Mouse (Mus musculus) splenic B cell, adult 2 months (primary cell): ENCODE data around the gene Fkbp4.

Source experiments
- DNase-seq: peaks from one replicate; pipeline ENCODE4 v3.0.0-alpha.2; 2011; ENCODE audit warnings: low read depth, low spot score
- H3K27me3 ChIP-seq: 2 replicates; pipeline ENCODE4 v1.6.1; 2012; ENCODE audit warnings: mild to moderate bottlenecking, low read length, moderate library complexity, mixed read lengths; ENCODE audit not compliant: control insufficient read depth, poor library complexity, insufficient read depth, severe bottlenecking
- H3K36me3 ChIP-seq: 2 replicates; pipeline ENCODE4 v1.6.1; 2012; ENCODE audit warnings: mild to moderate bottlenecking, low read length, moderate library complexity, mixed read lengths; ENCODE audit not compliant: control insufficient read depth, poor library complexity, insufficient read depth, severe bottlenecking

Fkbp4 gene

DNA sequence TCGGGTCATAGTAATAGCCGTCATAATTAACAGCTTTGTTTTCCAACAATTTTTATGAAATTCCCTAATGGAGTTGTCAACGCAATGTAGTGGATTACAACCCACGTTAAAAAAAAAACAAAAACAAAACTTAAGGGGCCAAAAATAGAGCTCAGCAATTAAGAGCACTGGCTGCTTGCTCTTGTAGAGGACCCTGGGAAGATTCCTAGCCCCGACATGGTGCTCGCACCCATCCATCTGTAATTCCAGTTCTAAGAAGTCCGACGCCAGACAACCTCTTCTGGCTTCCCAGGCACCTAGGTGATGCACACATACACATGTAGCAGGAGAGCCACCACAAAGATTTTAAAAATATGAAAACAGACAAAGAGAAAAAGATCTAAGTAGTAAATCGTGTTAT lies 13.4 kb downstream of the Fkbp4 start:
- Histone ChIP-seq H3K36me3 (peaks cover 3% of the 10 kb centered on the region; the same call in 1 of the 2 replicates), H3K27me3 (no peaks in the 10 kb centered on the region)
- DNase-seq: no peak

DNA sequence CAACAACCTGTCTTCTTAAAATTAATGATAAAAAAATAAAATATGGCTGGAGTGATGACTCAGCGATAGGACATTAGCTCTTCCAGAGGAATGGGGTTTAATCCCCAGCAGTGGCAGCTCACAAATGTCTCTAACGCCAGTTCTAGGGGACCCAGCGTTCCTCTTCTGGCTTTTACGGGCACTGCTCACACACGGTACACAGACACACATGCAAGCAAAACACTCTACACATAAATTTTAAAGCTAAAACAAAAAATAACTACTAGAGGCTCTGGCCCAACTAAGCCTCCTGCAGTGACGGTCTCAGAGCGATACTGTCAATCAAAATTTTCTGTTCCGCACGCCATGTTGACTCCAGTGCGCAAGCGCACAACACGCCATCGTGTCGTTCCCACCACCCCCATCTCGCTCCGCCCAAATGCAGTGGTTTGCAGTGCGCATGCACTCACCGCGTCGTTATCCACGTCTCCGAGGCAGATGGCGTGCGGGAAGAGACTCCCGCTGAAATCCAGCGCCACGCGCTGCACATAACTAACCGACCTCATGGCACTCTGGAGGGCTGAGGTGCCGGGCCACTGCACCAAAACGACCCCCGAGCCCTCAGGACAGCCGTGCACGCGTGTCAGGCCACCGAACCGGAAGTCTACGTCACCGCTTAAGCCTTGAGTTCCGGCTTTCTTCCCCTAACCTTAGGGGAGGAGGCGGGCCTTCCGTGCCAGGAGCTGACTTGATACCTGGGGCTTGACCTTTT lies 14.0 kb downstream of the Fkbp4 start, which contains the start of gene Itfg2:
TSS of gene Itfg2 (minus strand) at position 663 of the 751 bp plus-strand sequence.
- Histone ChIP-seq H3K27me3 (no peaks in the 10 kb centered on the region), H3K36me3 (no peaks in the 10 kb centered on the region)
- peak; percentile 98 for DNase-seq

GRCm38 (mm10) chr6:128423496-128424268 lies 14.8 kb downstream of the Fkbp4 start:
- DNase-seq: no peak
- Histone ChIP-seq H3K27me3 (no peaks in the 10 kb centered on the region), H3K36me3 (no peaks in the 10 kb centered on the region)

GRCm38 (mm10) chr6:128421480-128421879 lies 17.0 kb downstream of the Fkbp4 start:
- Histone ChIP-seq H3K27me3 (no peaks in the 10 kb centered on the region), H3K36me3 (no peaks in the 10 kb centered on the region)
- DNase-seq: no peak

DNA sequence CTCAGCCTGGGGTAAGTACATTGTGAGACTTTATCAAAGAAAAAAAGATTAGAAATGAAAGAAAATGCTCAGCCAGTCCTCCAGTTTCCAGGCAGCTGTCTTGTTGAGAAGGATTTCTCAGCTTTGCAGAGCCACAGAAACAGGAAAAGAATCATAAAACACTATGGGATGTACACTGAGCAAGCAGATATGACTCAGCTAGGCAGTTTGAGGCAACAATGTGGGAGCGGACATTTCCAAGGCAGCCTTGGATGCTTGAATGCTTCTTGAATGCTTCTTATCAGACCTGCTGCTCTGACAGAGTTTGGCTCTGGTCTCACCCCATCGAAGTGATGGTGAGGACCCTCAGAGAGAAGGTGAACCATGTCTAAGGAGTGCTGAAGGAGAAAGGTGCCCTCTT lies 17.4 kb downstream of the Fkbp4 start:
- Histone ChIP-seq H3K27me3 (no peaks in the 10 kb centered on the region), H3K36me3 (no peaks in the 10 kb centered on the region)
- no peak for DNase-seq

- Histone ChIP-seq H3K36me3 (no peaks in the 10 kb centered on the region), H3K27me3 (no peaks in the 10 kb centered on the region)
- no peak for DNase-seq
Measured at GRCm38 (mm10) chr6:128418076-128418475, 20.4 kb downstream of the Fkbp4 start.

- H3K27me3 ChIP-seq: no peaks in the 10 kb centered on the region
- no peaks in the 10 kb centered on the region for H3K36me3 ChIP-seq
- DNase-seq: no peak
Measured at GRCm38 (mm10) chr6:128416169-128416568, 22.3 kb downstream of the Fkbp4 start.

DNA sequence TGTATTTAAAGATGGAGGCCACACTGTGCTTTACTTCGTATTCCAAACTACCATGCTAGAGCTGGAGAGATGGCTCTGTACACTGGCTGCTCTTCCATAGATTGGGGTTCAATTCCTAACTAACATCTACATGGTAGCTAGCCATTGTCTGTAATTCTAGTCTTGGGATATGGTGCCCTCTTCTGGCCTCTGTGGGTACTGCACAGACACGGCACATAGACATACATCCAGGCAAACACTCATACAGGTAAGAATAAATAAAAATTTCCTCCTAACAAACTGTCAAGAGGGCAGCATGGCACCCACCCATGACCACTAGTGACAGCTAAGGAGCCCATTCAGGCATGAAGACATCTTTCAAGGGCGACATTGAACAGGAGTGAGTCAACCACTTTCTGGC lies 27.4 kb downstream of the Fkbp4 start:
- H3K36me3 ChIP-seq: no peaks in the 10 kb centered on the region; the same call in none of the 2 replicates
- DNase-seq: peak; percentile 87
- H3K27me3 ChIP-seq: no peaks in the 10 kb centered on the region

DNA sequence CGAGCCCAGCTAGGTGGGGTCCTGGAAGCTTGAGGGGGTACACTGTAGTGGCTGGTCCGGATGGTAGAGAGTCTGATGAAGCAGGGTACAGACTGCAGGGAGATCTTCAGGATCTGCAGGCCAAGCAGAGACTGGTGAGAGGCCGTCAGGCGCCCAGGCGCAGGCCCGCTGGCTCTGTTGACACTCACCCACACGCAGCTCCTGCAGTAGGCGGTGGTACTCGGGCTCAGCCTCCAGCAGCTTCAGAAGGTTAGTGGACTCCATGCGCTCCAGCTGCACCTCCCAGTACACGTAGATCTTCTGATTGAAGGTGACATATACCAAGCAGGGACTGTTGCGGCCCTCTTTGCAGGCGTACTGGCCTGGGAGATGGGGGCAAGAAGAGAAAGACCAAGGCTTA lies 28.2 kb downstream of the Fkbp4 start:
- no peaks in the 10 kb centered on the region; the same call in none of the 2 replicates for H3K36me3 ChIP-seq
- no peak for DNase-seq
- H3K27me3 ChIP-seq: no peaks in the 10 kb centered on the region

- no peak for DNase-seq
- H3K36me3 ChIP-seq: no peaks in the 10 kb centered on the region; the same call in none of the 2 replicates
- no peaks in the 10 kb centered on the region for H3K27me3 ChIP-seq
Measured at GRCm38 (mm10) chr6:128408544-128409125, 29.8 kb downstream of the Fkbp4 start.

DNA sequence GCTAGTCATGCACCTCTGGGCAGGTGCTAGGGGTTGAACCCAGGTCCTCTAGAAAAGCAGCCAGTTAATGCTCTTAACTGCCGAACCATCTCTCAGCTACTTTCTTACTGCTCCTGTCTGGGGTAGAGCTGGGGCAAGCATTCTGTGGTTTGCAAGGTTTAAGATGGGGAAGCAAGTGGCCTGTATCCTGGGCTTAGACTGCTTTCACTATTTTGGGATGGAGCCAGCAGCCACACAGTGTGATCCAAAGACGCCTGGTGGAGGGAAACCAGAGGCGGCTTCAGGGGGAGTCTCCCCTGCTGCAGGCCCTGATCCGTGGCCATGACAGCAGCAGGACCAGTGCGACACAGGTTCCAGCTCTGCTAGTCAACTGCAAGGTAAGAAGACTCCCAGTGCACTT lies 33.8 kb downstream of the Fkbp4 start:
- DNase-seq: no peak
- H3K27me3 ChIP-seq: no peaks in the 10 kb centered on the region
- H3K36me3 ChIP-seq: no peaks in the 10 kb centered on the region; the same call in none of the 2 replicates

- Histone ChIP-seq H3K27me3 (no peaks in the 10 kb centered on the region), H3K36me3 (no peaks in the 10 kb centered on the region)
- DNase-seq: no peak
Measured at GRCm38 (mm10) chr6:128399421-128400185, 38.9 kb downstream of the Fkbp4 start.

GRCm38 (mm10) chr6:128398996-128399395 lies 39.5 kb downstream of the Fkbp4 start, which contains the start of gene Nrip2:
Nrip2 (plus strand) TSS chr6:128399296.
- H3K27me3 ChIP-seq: no peaks in the 10 kb centered on the region
- no peak for DNase-seq
- no peaks in the 10 kb centered on the region for H3K36me3 ChIP-seq

- H3K27me3 ChIP-seq: no peaks in the 10 kb centered on the region
- no peaks in the 10 kb centered on the region for H3K36me3 ChIP-seq
- no peak for DNase-seq
Measured at GRCm38 (mm10) chr6:128397574-128398261, 40.8 kb downstream of the Fkbp4 start.
